Mouse (Mus musculus) CH12.LX (cell line): ENCODE results near the gene Slc25a16. TPM values are rescaled to one million over a fixed set of nuclear protein-coding genes. Genes with fewer than 3 reads are reported as not detected.

Source experiments
- DNase-seq: peaks from one replicate; pipeline ENCODE4 v3.0.0-alpha.2; 2013; ENCODE audit errors: extremely low read depth
- H3K27ac ChIP-seq: 2 replicates; pipeline ENCODE4 v1.5.1; 2012; ENCODE audit warnings: low read depth, mild to moderate bottlenecking, control low read depth, moderate library complexity; ENCODE audit not compliant: insufficient read depth
- H3K27me3 ChIP-seq: replicated peaks from 2 replicates; pipeline ENCODE3; 2012; ENCODE audit warnings: inconsistent platforms
- H3K36me3 ChIP-seq, 2 experiments: replicated peaks in 1 of 2; 2 replicates each; pipeline versions ENCODE3 to v1.6.1; 2012; ENCODE audit warnings: inconsistent platforms in 1 of 2, low read length in 1 of 2, mild to moderate bottlenecking in 1 of 2, mixed read lengths in 1 of 2, moderate library complexity in 1 of 2; ENCODE audit not compliant: control insufficient read depth in 1 of 2, insufficient read depth in 1 of 2
- H3K4me1 ChIP-seq, 2 experiments: 2 replicates each; pipeline ENCODE4 v1.6.1; 2012; ENCODE audit warnings: inconsistent platforms in 1 of 2, moderate library complexity in 1 of 2; ENCODE audit not compliant: insufficient read depth in 2 of 2, control insufficient read depth in 1 of 2
- H3K4me2 ChIP-seq: 2 replicates; pipeline ENCODE4 v1.6.1; 2012; ENCODE audit warnings: low read depth, mild to moderate bottlenecking, control low read depth; ENCODE audit not compliant: poor library complexity, insufficient read depth, severe bottlenecking
- H3K4me3 ChIP-seq, 3 experiments: fragments of 150-350 bp in 1 of 3; sonication (generic) in 1 of 3; replicated peaks in 1 of 3; 2 replicates each; pipeline versions ENCODE3 to v1.5.1; 2011 to 2012; ENCODE audit warnings: low read depth in 2 of 3, low read length in 2 of 3, mild to moderate bottlenecking in 2 of 3, moderate library complexity in 2 of 3, control low read depth in 1 of 3, improper control_type of control experiment in 1 of 3, inconsistent platforms in 1 of 3, mixed read lengths in 1 of 3; ENCODE audit not compliant: poor library complexity in 1 of 3
- H3K79me2 ChIP-seq: replicated peaks from 2 replicates; pipeline ENCODE4 v1.6.1; 2012; ENCODE audit warnings: mild to moderate bottlenecking, moderate library complexity; ENCODE audit not compliant: control insufficient read depth, poor library complexity, insufficient read depth, severe bottlenecking; ENCODE audit errors: extremely low read depth
- H3K9ac ChIP-seq: 2 replicates; pipeline ENCODE4 v1.6.1; 2012; ENCODE audit warnings: low read depth, mild to moderate bottlenecking, control low read depth, moderate library complexity; ENCODE audit not compliant: insufficient read depth
- H3K9me3 ChIP-seq: replicated peaks from 2 replicates; pipeline ENCODE3; 2012; ENCODE audit warnings: low read length, inconsistent platforms, mixed read lengths
- CHD1 ChIP-seq: IDR thresholded peaks from 2 replicates; pipeline ENCODE4 v1.6.1; 2012; ENCODE audit warnings: low read depth, low read length, improper control_type of control experiment, inconsistent platforms
- ELF1 ChIP-seq: IDR thresholded peaks from 2 replicates; pipeline ENCODE4 v1.6.1; 2014; ENCODE audit warnings: low read depth, mild to moderate bottlenecking, inconsistent platforms, low read length, improper control_type of control experiment
- EP300 ChIP-seq: IDR thresholded peaks from 2 replicates; pipeline ENCODE4 v1.6.1; 2011; ENCODE audit warnings: low read length, improper control_type of control experiment
- ETS1 ChIP-seq: conservative IDR thresholded peaks from 2 replicates; pipeline ENCODE4 v1.6.1; 2012; ENCODE audit warnings: low read depth, mild to moderate bottlenecking, inconsistent platforms, low read length, improper control_type of control experiment, moderate library complexity
- GABPA ChIP-seq: IDR thresholded peaks from 2 replicates; pipeline ENCODE4 v1.6.1; 2012; ENCODE audit warnings: low read depth, low read length, improper control_type of control experiment, inconsistent platforms; ENCODE audit not compliant: insufficient replicate concordance
- IRF4 ChIP-seq: IDR thresholded peaks from 2 replicates; pipeline ENCODE4 v1.6.1; 2014; ENCODE audit warnings: low read depth, mild to moderate bottlenecking, inconsistent platforms, low read length, improper control_type of control experiment
- JUN ChIP-seq: IDR thresholded peaks from 2 replicates; pipeline ENCODE4 v1.6.1; 2011; ENCODE audit warnings: low read depth, mild to moderate bottlenecking, low read length, improper control_type of control experiment, moderate library complexity; ENCODE audit not compliant: insufficient read depth
- JUND ChIP-seq: conservative IDR thresholded peaks from 2 replicates; pipeline ENCODE4 v1.6.1; 2011; ENCODE audit warnings: low read depth, low read length, improper control_type of control experiment
- MAFK ChIP-seq: IDR thresholded peaks from 2 replicates; pipeline ENCODE4 v1.6.1; 2011; ENCODE audit warnings: low read length, improper control_type of control experiment; ENCODE audit not compliant: insufficient replicate concordance
- MAZ ChIP-seq: IDR thresholded peaks from 2 replicates; pipeline ENCODE4 v1.6.1; 2012; ENCODE audit warnings: low read depth, mild to moderate bottlenecking, inconsistent platforms, low read length, improper control_type of control experiment, moderate library complexity
- MXI1 ChIP-seq: IDR thresholded peaks from 2 replicates; pipeline ENCODE4 v1.6.1; 2011; ENCODE audit warnings: mild to moderate bottlenecking, low read depth, low read length, improper control_type of control experiment
- NRF1 ChIP-seq: IDR thresholded peaks from 2 replicates; pipeline ENCODE4 v1.6.1; 2014; ENCODE audit warnings: low read depth, mild to moderate bottlenecking, inconsistent platforms, low read length, improper control_type of control experiment, moderate library complexity
- POLR2AphosphoS2 ChIP-seq: IDR thresholded peaks from 2 replicates; pipeline ENCODE4 v1.6.1; 2011; ENCODE audit warnings: low read depth, low read length, improper control_type of control experiment
- RAD21 ChIP-seq: IDR thresholded peaks from 2 replicates; pipeline ENCODE4 v1.6.1; 2011; ENCODE audit warnings: low read depth, mild to moderate bottlenecking, low read length, improper control_type of control experiment, moderate library complexity
- RCOR1 ChIP-seq: conservative IDR thresholded peaks from 2 replicates; pipeline ENCODE4 v1.6.1; 2012; ENCODE audit warnings: low read depth, mild to moderate bottlenecking, inconsistent platforms, low read length, improper control_type of control experiment
- SIN3A ChIP-seq: IDR thresholded peaks from 2 replicates; pipeline ENCODE4 v1.6.1; 2012; ENCODE audit warnings: low read length, improper control_type of control experiment, inconsistent platforms
- SMC3 ChIP-seq: IDR thresholded peaks from 2 replicates; pipeline ENCODE4 v1.6.1; 2011; ENCODE audit warnings: low read depth, low read length, improper control_type of control experiment
- USF1 ChIP-seq: IDR thresholded peaks from 2 replicates; pipeline ENCODE4 v1.6.1; 2014; ENCODE audit warnings: low read depth, mild to moderate bottlenecking, inconsistent platforms, low read length, improper control_type of control experiment
- USF2 ChIP-seq: conservative IDR thresholded peaks from 2 replicates; pipeline ENCODE4 v1.6.1; 2011; ENCODE audit warnings: low read depth, low read length, improper control_type of control experiment
- ZC3H11A ChIP-seq: IDR thresholded peaks from 2 replicates; pipeline ENCODE4 v1.6.1; 2012; ENCODE audit warnings: low read depth, mild to moderate bottlenecking, inconsistent platforms, low read length, improper control_type of control experiment
- ZKSCAN1 ChIP-seq: IDR thresholded peaks from 2 replicates; pipeline ENCODE4 v1.6.1; 2012; ENCODE audit warnings: low read depth, inconsistent platforms, low read length, improper control_type of control experiment, borderline replicate concordance
- ZMIZ1 ChIP-seq: IDR thresholded peaks from 2 replicates; pipeline ENCODE4 v1.6.1; 2012; ENCODE audit warnings: low read depth, mild to moderate bottlenecking, inconsistent platforms, low read length, improper control_type of control experiment
- ZNF384 ChIP-seq: IDR thresholded peaks from 2 replicates; pipeline ENCODE4 v1.6.1; 2012; ENCODE audit warnings: low read depth, low read length, improper control_type of control experiment, inconsistent platforms
- dilution Hi-C: fragments of 300-500 bp; cut with MboI; formaldehyde crosslinking; loops from 2 replicates; pipeline ENCODE4 v1.14.3; 2020; ENCODE audit warnings: low sequenced_read_pairs; ENCODE audit not compliant: extremely low pct_unique_long_range_greater_than_20kb, extremely low pct_ligation_motif_present
- in situ Hi-C: fragments of 300-500 bp; cut with MboI; formaldehyde crosslinking; loops from 3 replicates; pipeline ENCODE4 v1.14.3; 2019; ENCODE audit warnings: low sequenced_read_pairs, low pct_ligation_motif_present, low pct_unique_long_range_greater_than_20kb, mixed read lengths
- polyA plus RNA-seq: library from polyadenylated mRNA; unstranded; fragments of >175 nt; gene quantifications from 2 replicates; pipeline ENCODE4 v1.2.1, GENCODE M21; 2012; ENCODE audit warnings: low read depth; ENCODE audit not compliant: insufficient read length
- total RNA-seq, 2 experiments: library from RNA; depleted of rRNA; stranded (reverse); fragments of 300-350 nt in 1 of 2; fragments of >200 nt in 1 of 2; gene quantifications; 2 replicates each; pipeline ENCODE4 v1.2.3; 2012 to 2014

The Slc25a16 gene
- total and polyA plus RNA-seq, 3 experiments = 9.8 to 27.0 (median 12.1) TPM

DNA sequence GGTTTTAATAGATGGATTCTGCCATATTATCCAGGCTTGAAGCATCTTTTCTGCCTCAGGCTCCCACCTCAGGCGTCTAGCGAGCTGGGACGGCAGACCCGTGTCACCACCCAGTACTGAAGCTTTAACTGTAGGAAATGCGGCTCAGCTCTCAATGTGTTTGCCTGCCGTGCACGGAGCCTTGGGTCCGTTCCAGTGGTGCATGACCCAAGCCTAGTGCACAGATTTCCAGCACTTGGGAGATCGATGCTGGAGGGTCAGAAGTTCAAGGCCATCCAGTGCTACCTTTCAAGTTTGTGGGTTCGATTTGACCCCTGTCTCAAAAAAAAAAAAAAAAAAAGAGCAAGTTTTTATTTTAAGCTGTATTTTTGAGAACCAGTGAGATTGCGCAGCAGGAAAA is 45.4 kb downstream of the Slc25a16 start:
- H3K27me3 ChIP-seq = no peaks in the 10 kb centered on the region
- H3K4me2 ChIP-seq = no peak overlapping the region
- no peak overlapping the region for H3K9ac ChIP-seq
- H3K36me3 ChIP-seq = peaks cover 83 to 87% of the 10 kb centered on the region in 2 experiments
- in situ Hi-C loops = loop anchor here (5.0 kb wide), 1 partner anchor 33 kb away; no protein-coding TSS in a partner anchor
- dilution Hi-C loops = no loop called here
- no peaks in the 10 kb centered on the region for H3K4me1 ChIP-seq
- no peak overlapping the region for H3K4me3 ChIP-seq
- H3K9me3 ChIP-seq = no peaks in the 10 kb centered on the region
- no peak for DNase-seq
- no peak overlapping the region for H3K27ac ChIP-seq
- no peak for TF ChIP-seq ZMIZ1
- no peak for TF ChIP-seq SMC3
- TF ChIP-seq ETS1 = no peak
- no peak for TF ChIP-seq IRF4
- no peak for TF ChIP-seq NRF1
- TF ChIP-seq EP300 = no peak
- H3K79me2 ChIP-seq = no peaks in the 10 kb centered on the region

DNA sequence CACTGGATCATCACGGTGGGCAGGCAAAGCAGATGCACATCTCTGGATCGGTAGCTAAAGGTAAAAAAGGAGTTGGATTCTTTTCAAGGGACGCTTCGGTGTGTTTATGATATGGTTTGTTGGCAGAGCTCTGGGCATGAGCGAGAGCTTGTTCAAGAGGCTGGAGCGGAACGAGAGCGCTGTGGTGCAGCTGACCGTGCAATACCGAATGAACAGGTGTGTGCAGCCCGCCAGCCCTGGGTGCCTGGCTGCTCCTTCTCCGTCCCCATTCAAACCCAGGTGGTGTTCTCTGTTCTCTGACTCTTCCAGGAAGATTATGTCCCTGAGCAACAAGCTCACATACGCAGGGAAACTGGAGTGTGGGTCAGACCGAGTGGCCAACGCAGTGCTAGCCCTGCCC is 45.9 kb downstream of the Slc25a16 start:
- no peak overlapping the region for H3K27ac ChIP-seq

DNA sequence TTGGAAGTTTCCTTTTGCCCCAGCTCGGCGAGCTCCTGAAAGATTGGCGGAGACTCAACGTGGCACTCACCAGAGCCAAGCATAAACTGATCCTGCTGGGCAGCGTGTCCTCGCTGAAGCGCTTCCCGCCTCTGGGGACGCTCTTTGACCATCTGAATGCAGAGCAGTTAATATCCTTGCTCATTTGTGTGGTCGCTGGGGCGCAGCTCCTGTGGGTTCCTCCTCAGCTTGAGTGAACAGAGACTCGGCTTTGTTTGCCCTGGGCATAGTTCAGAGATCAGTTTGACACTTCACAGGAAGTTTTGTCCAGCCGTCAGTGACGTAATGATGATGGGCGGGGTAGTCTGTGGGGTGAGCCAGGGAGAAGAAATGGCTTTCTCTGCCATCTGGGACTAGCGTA is 51.4 kb downstream of the Slc25a16 start:
- Histone ChIP-seq H3K4me2 (no peak overlapping the region), H3K4me3 (no peak overlapping the region), H3K9me3 (no peaks in the 10 kb centered on the region), H3K79me2 (no peaks in the 10 kb centered on the region), H3K9ac (no peak overlapping the region), H3K27me3 (no peaks in the 10 kb centered on the region), H3K36me3 (peaks cover 51 to 75% of the 10 kb centered on the region in 2 experiments), H3K4me1 (peaks cover 0 to 6% of the 10 kb centered on the region in 2 experiments; a peak in 1 of 4 replicates), H3K27ac (no peak overlapping the region)
- in situ Hi-C loops = no loop called here
- DNase-seq = peak; percentile 30
- dilution Hi-C loops = no loop called here
- TF ChIP-seq RAD21 = no peak
- TF ChIP-seq MAZ = no peak
- no peak for TF ChIP-seq SIN3A
- no peak for TF ChIP-seq ZC3H11A
- TF ChIP-seq ELF1 = no peak
- TF ChIP-seq JUND = no peak
- TF ChIP-seq GABPA = no peak
- no peak for TF ChIP-seq CHD1
- no peak for TF ChIP-seq MAFK
- TF ChIP-seq RCOR1 = no peak
- TF ChIP-seq POLR2AphosphoS2 = no peak
- TF ChIP-seq ZMIZ1 = no peak
- TF ChIP-seq JUN = no peak
- TF ChIP-seq ZKSCAN1 = no peak
- no peak for TF ChIP-seq IRF4
- TF ChIP-seq USF1 = no peak
- TF ChIP-seq ZNF384 = no peak
- no peak for TF ChIP-seq USF2

More for the DNA sequence above, 45.9 kb downstream of the Slc25a16 start:
- in situ Hi-C loops = loop anchor here (5.0 kb wide), 1 partner anchor 34 kb away; no protein-coding TSS in a partner anchor
- no peaks in the 10 kb centered on the region for H3K9me3 ChIP-seq
- H3K79me2 ChIP-seq = no peaks in the 10 kb centered on the region
- H3K27me3 ChIP-seq = no peaks in the 10 kb centered on the region
- H3K4me2 ChIP-seq = no peak overlapping the region
- no peak overlapping the region for H3K4me3 ChIP-seq
- TF ChIP-seq ZMIZ1 = no peak
- TF ChIP-seq MAZ = no peak
- TF ChIP-seq RAD21 = no peak
- TF ChIP-seq USF2 = no peak
- TF ChIP-seq MXI1 = no peak
- TF ChIP-seq ZNF384 = no peak
- no peak for TF ChIP-seq ELF1
- peaks cover 81 to 85% of the 10 kb centered on the region in 2 experiments for H3K36me3 ChIP-seq
- dilution Hi-C loops = no loop called here
- no peaks in the 10 kb centered on the region for H3K4me1 ChIP-seq
- DNase-seq = no peak
- H3K9ac ChIP-seq = no peak overlapping the region
